Mouse (Mus musculus) hindbrain, embryonic 13.5 days (tissue): Measurements from ENCODE around the gene Pcsk6. TPM values are rescaled to one million over a fixed set of nuclear protein-coding genes. Genes with fewer than 3 reads are reported as not detected.

ENCODE experiments used
- ATAC-seq: fragments of 200-750 bp; cut with Nextera tagmentation; 2 replicates; pipeline ENCODE4 v1.8.0; 2017; ENCODE audit warnings: moderate TSS enrichment; ENCODE audit not compliant: low FRiP score
- H3K27ac ChIP-seq: fragments of 300-500 bp; sonication (generic); 2 replicates; pipeline ENCODE4 v1.5.1; 2015; ENCODE audit warnings: inconsistent platforms, mild to moderate bottlenecking, moderate library complexity
- H3K27me3 ChIP-seq: fragments of 300-500 bp; sonication (generic); 2 replicates; pipeline ENCODE4 v1.6.1; 2015; ENCODE audit warnings: mild to moderate bottlenecking, inconsistent platforms
- H3K36me3 ChIP-seq: fragments of 300-500 bp; sonication (generic); 2 replicates; pipeline ENCODE4 v1.6.1; 2015; ENCODE audit warnings: mild to moderate bottlenecking, inconsistent platforms
- H3K4me1 ChIP-seq: fragments of 300-500 bp; sonication (generic); replicated peaks from 2 replicates; pipeline ENCODE4 v1.6.1; 2015; ENCODE audit warnings: inconsistent platforms
- H3K4me2 ChIP-seq: fragments of 300-500 bp; sonication (generic); 2 replicates; pipeline ENCODE4 v1.6.1; 2015; ENCODE audit warnings: inconsistent platforms, mild to moderate bottlenecking, moderate library complexity
- H3K4me3 ChIP-seq: fragments of 300-500 bp; sonication (generic); 2 replicates; pipeline ENCODE4 v1.5.1; 2015; ENCODE audit warnings: mild to moderate bottlenecking, inconsistent platforms
- H3K9ac ChIP-seq: fragments of 300-500 bp; sonication (generic); 2 replicates; pipeline ENCODE4 v1.6.1; 2015; ENCODE audit warnings: mild to moderate bottlenecking, inconsistent platforms
- H3K9me3 ChIP-seq: fragments of 300-500 bp; sonication (generic); 2 replicates; pipeline ENCODE4 v1.6.1; 2016; ENCODE audit warnings: inconsistent platforms
- WGBS: fragments of 180-500 bp; shearing (Covaris S2); methylation state at CpG from one replicate; pipeline ENCODE4 v1.1.7; 2015; 5-methylcytosine and 5-hydroxymethylcytosine counted together
- polyA plus RNA-seq: library from polyadenylated mRNA; unstranded; fragments of >200 nt; fragmentation: Nextera tagmentation; extraction: Ambion mirVana; gene quantifications from 2 replicates; pipeline ENCODE4 v1.2.1, GENCODE M21; 2015

The Pcsk6 gene
- polyA plus RNA-seq, 1 experiment from 2014 or later: 0.52 TPM

GRCm38 (mm10) chr7:66028766-66029512, 167.4 kb downstream of the Pcsk6 start:
- ATAC-seq: no peak

GRCm38 (mm10) chr7:66036809-66037208, 175.3 kb downstream of the Pcsk6 start:
- peaks cover 17% of the 10 kb centered on the region for H3K4me1 ChIP-seq
- WGBS: 72% methylated on average over 8 of the region's 8 CpGs
- no peak overlapping the region for H3K4me2 ChIP-seq
- H3K36me3 ChIP-seq: no peaks in the 10 kb centered on the region
- no peak overlapping the region for H3K4me3 ChIP-seq
- no peaks in the 10 kb centered on the region for H3K27me3 ChIP-seq
- no peak overlapping the region for H3K27ac ChIP-seq
- no peaks in the 10 kb centered on the region for H3K9me3 ChIP-seq
- no peak for ATAC-seq
- no peak overlapping the region for H3K9ac ChIP-seq

More at GRCm38 (mm10) chr7:66028766-66029512, 167.4 kb downstream of the Pcsk6 start:
- no peaks in the 10 kb centered on the region for H3K36me3 ChIP-seq
- no peak overlapping the region for H3K4me3 ChIP-seq
- WGBS: 57% methylated on average over 6 of the region's 6 CpGs
- H3K27me3 ChIP-seq: no peaks in the 10 kb centered on the region
- H3K4me1 ChIP-seq: peaks cover 6% of the 10 kb centered on the region; the same call in 1 of the 2 replicates
- no peaks in the 10 kb centered on the region for H3K9me3 ChIP-seq
- no peak overlapping the region for H3K27ac ChIP-seq
- no peak overlapping the region for H3K9ac ChIP-seq
- no peak overlapping the region for H3K4me2 ChIP-seq

- Histone ChIP-seq H3K9me3 (no peaks in the 10 kb centered on the region), H3K4me2 (no peak overlapping the region), H3K9ac (no peak overlapping the region), H3K27ac (no peak overlapping the region), H3K4me1 (peaks cover 23% of the 10 kb centered on the region), H3K27me3 (no peaks in the 10 kb centered on the region), H3K36me3 (no peaks in the 10 kb centered on the region), H3K4me3 (no peak overlapping the region)
- ATAC-seq: no peak
- 68% methylated on average over 3 of the region's 3 CpGs for WGBS
Measured at GRCm38 (mm10) chr7:66038261-66038660, 176.7 kb downstream of the Pcsk6 start.

- ATAC-seq: no peak
- 80% methylated on average over 11 of the region's 11 CpGs for WGBS
- no peak overlapping the region for H3K27ac ChIP-seq
- H3K36me3 ChIP-seq: no peaks in the 10 kb centered on the region
- H3K27me3 ChIP-seq: no peaks in the 10 kb centered on the region
- H3K4me1 ChIP-seq: peaks cover 27% of the 10 kb centered on the region
- no peak overlapping the region for H3K9ac ChIP-seq
- no peaks in the 10 kb centered on the region for H3K9me3 ChIP-seq
- no peak overlapping the region for H3K4me3 ChIP-seq
- H3K4me2 ChIP-seq: no peak overlapping the region
Measured at GRCm38 (mm10) chr7:66038730-66039129, 177.2 kb downstream of the Pcsk6 start.

- Histone ChIP-seq H3K36me3 (no peaks in the 10 kb centered on the region), H3K27me3 (no peaks in the 10 kb centered on the region), H3K4me3 (no peak overlapping the region), H3K9ac (no peak overlapping the region), H3K9me3 (no peaks in the 10 kb centered on the region), H3K27ac (no peak overlapping the region), H3K4me2 (no peak overlapping the region), H3K4me1 (peaks cover 42% of the 10 kb centered on the region)
- ATAC-seq: no peak
- 74% methylated on average over 18 of the region's 18 CpGs for WGBS
Measured at GRCm38 (mm10) chr7:66040026-66040814, 178.7 kb downstream of the Pcsk6 start.

GRCm38 (mm10) chr7:66043552-66044459, 182.3 kb downstream of the Pcsk6 start, which contains the start of gene Gm45213:
TSS of gene Gm45213 (plus strand) at chr7:66043602.
- 64% methylated on average over 10 of the region's 10 CpGs for WGBS
- H3K36me3 ChIP-seq: no peaks in the 10 kb centered on the region
- H3K4me3 ChIP-seq: no peak within 1 kb of the TSS
- H3K27me3 ChIP-seq: peaks cover 3% of the 10 kb centered on the region; the same call in 1 of the 2 replicates
- peaks cover 55% of the 10 kb centered on the region for H3K4me1 ChIP-seq
- H3K27ac ChIP-seq: peak within 1 kb of the TSS; percentile 61
- ATAC-seq: peak; percentile 60
- no peak within 1 kb of the TSS for H3K9ac ChIP-seq
- no peaks in the 10 kb centered on the region for H3K9me3 ChIP-seq
- H3K4me2 ChIP-seq: no peak within 1 kb of the TSS

GRCm38 (mm10) chr7:66044617-66045016, 183.1 kb downstream of the Pcsk6 start:
- ATAC-seq: no peak
- H3K4me1 ChIP-seq: peaks cover 51% of the 10 kb centered on the region
- H3K4me2 ChIP-seq: no peak overlapping the region
- no peaks in the 10 kb centered on the region for H3K36me3 ChIP-seq
- H3K4me3 ChIP-seq: no peak overlapping the region
- H3K27me3 ChIP-seq: peaks cover 3% of the 10 kb centered on the region; the same call in 1 of the 2 replicates
- H3K9me3 ChIP-seq: no peaks in the 10 kb centered on the region
- H3K27ac ChIP-seq: peak overlapping the region; percentile 61
- 0 out of 2 replicates have a peak overlapping the region, but pooled peaks have one; percentile 6 for H3K9ac ChIP-seq
- 17% methylated on average over 9 of the region's 9 CpGs for WGBS

GRCm38 (mm10) chr7:66046921-66047918, 185.7 kb downstream of the Pcsk6 start:
- Histone ChIP-seq H3K9ac (no peak overlapping the region), H3K36me3 (no peaks in the 10 kb centered on the region), H3K4me3 (no peak overlapping the region), H3K9me3 (no peaks in the 10 kb centered on the region), H3K4me2 (no peak overlapping the region), H3K27ac (no peak overlapping the region), H3K27me3 (peaks cover 3% of the 10 kb centered on the region; the same call in 1 of the 2 replicates), H3K4me1 (peaks cover 51% of the 10 kb centered on the region)
- WGBS: 63% methylated on average over 17 of the region's 17 CpGs
- no peak for ATAC-seq

GRCm38 (mm10) chr7:66047975-66048374, 186.4 kb downstream of the Pcsk6 start:
- Histone ChIP-seq H3K27me3 (peaks cover 3% of the 10 kb centered on the region; the same call in 1 of the 2 replicates), H3K9me3 (no peaks in the 10 kb centered on the region), H3K9ac (no peak overlapping the region), H3K4me1 (peaks cover 48% of the 10 kb centered on the region), H3K4me2 (no peak overlapping the region), H3K36me3 (no peaks in the 10 kb centered on the region), H3K27ac (no peak overlapping the region), H3K4me3 (no peak overlapping the region)
- 73% methylated on average over 4 of the region's 4 CpGs for WGBS
- no peak for ATAC-seq

GRCm38 (mm10) chr7:66048446-66049230, 187.1 kb downstream of the Pcsk6 start:
- Histone ChIP-seq H3K9me3 (no peaks in the 10 kb centered on the region), H3K27me3 (peaks cover 3% of the 10 kb centered on the region; the same call in 1 of the 2 replicates), H3K4me2 (no peak overlapping the region), H3K36me3 (no peaks in the 10 kb centered on the region), H3K27ac (no peak overlapping the region), H3K4me1 (peaks cover 42% of the 10 kb centered on the region), H3K4me3 (no peak overlapping the region), H3K9ac (no peak overlapping the region)
- WGBS: 87% methylated on average over 12 of the region's 12 CpGs
- no peak for ATAC-seq
